Mouse (Mus musculus) B cell, adult 67 days (primary cell): ENCODE data around the gene Gm9747. TPM values are rescaled to one million over a fixed set of nuclear protein-coding genes. Genes with fewer than 3 reads are reported as not detected.

Source experiments
- total RNA-seq, 2 experiments: library from RNA; stranded (reverse); gene quantifications; 4 replicates each; pipeline ENCODE4 v1.2.4; 2023

The Gm9747 gene
- total RNA-seq, result not detected

DNA sequence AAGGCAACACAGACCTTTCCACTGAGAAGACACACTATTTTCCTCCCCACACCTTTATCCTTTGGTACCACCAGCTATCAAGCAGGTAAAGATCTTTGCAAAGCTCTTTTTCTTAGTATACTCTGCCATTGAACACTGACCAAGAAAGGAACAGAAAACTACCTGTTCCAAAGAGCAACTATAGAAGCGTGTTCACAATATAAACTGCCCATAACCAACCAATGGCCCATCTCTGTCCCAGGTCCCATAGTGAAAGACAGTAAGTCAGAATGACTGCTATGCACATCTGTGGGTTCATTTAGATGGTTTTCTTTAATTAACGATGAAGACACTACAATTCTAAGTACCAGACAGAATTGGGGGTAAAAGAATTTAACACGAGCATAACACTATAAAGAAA, at the start of gene Gm9747:
Gene Gm9747, plus strand, starts transcription at position 301 of the 400 bp plus-strand sequence.

Other genes starting within 250 kb of the Gm9747 start
- under 1 TPM; 0.06 to 0.50 TPM for gene Irs1, start 58.3 kb downstream of the Gm9747 start, total RNA-seq
- gene Rhbdd1, start 83.3 kb downstream of the Gm9747 start, total RNA-seq, result 10 to 100 TPM; 17.4 to 22.5 TPM